Mouse (Mus musculus) thymus, postnatal 4 days (tissue): ENCODE measurements around the gene Stox1.
"Not testable (repeated sequence)": the region's sequence is repeated elsewhere in the genome, so short reads cannot be mapped to it uniquely, and the experiment has no call there.

ENCODE experiments used
- DNase-seq: peaks from one replicate; pipeline ENCODE4 v3.0.0; 2021

Gene Stox1

GRCm38 (mm10) chr10:62725771-62726687, at the start of gene Stox1:
TSS of gene Stox1 (minus strand) at chr10:62726128.
- DNase-seq, result peak; percentile 81

GRCm38 (mm10) chr10:62750781-62751180, 24.9 kb upstream of the Stox1 start:
- no peak for DNase-seq

- no peak for DNase-seq
These were observed 14.2 kb upstream of the Stox1 start for GRCm38 (mm10) chr10:62739961-62740737.

- DNase-seq, result no peak
These were observed 11.2 kb upstream of the Stox1 start for GRCm38 (mm10) chr10:62736965-62737688.

GRCm38 (mm10) chr10:62730826-62731225, 4.9 kb upstream of the Stox1 start:
- no peak for DNase-seq

- DNase-seq, result no peak
These were observed 992 bp downstream of the Stox1 start for GRCm38 (mm10) chr10:62724936-62725335.

- DNase-seq, result no peak
These were observed 3.2 kb downstream of the Stox1 start for GRCm38 (mm10) chr10:62722701-62723100.

GRCm38 (mm10) chr10:62720574-62720973, 5.4 kb downstream of the Stox1 start:
- DNase-seq, result not testable (repeated sequence)

- no peak for DNase-seq
These were observed 12.5 kb downstream of the Stox1 start for GRCm38 (mm10) chr10:62713457-62713856.

GRCm38 (mm10) chr10:62703579-62703978, 22.3 kb downstream of the Stox1 start:
- no peak for DNase-seq

GRCm38 (mm10) chr10:62702436-62702835, 23.5 kb downstream of the Stox1 start:
- no peak for DNase-seq

GRCm38 (mm10) chr10:62692771-62693170, 33.2 kb downstream of the Stox1 start:
- no peak for DNase-seq

GRCm38 (mm10) chr10:62692244-62692643, 33.7 kb downstream of the Stox1 start:
- DNase-seq, result no peak

GRCm38 (mm10) chr10:62687032-62687674, 38.8 kb downstream of the Stox1 start:
- DNase-seq, result no peak

GRCm38 (mm10) chr10:62683043-62683442, 42.9 kb downstream of the Stox1 start:
- peak; percentile 47 for DNase-seq

GRCm38 (mm10) chr10:62679833-62680232, 46.1 kb downstream of the Stox1 start:
- peak; percentile 38 for DNase-seq

- no peak for DNase-seq
These were observed 48.6 kb downstream of the Stox1 start for GRCm38 (mm10) chr10:62677329-62677728.

- DNase-seq, result no peak
These were observed 49.7 kb downstream of the Stox1 start for GRCm38 (mm10) chr10:62676196-62676595.

GRCm38 (mm10) chr10:62672359-62672758, 53.6 kb downstream of the Stox1 start:
- no peak for DNase-seq

GRCm38 (mm10) chr10:62669245-62669644, 56.7 kb downstream of the Stox1 start:
- no peak for DNase-seq

- no peak for DNase-seq
These were observed 57.5 kb downstream of the Stox1 start for GRCm38 (mm10) chr10:62668463-62668862.

GRCm38 (mm10) chr10:62668043-62668442, 57.9 kb downstream of the Stox1 start:
- no peak for DNase-seq
